Mouse (Mus musculus): Measurements from ENCODE around the gene Rnpep.

Gene Rnpep

GRCm38 (mm10) chr1:135283826-135284291 is at the start of gene Rnpep:
TSS of gene Rnpep (minus strand) at chr1:135284084.
- in situ Hi-C loops (cut with MboI, MseI), result no loop called here

- in situ Hi-C loops (cut with MboI, MseI), result loop anchor here (10.0 to 25.0 kb wide), 2 partner anchors 654 to 1318 kb away; no protein-coding TSS in a partner anchor
These were observed 46.7 kb upstream of the Rnpep start for GRCm38 (mm10) chr1:135330578-135330977.

GRCm38 (mm10) chr1:135328368-135328767 is 44.5 kb upstream of the Rnpep start:
- in situ Hi-C loops (cut with MboI, MseI), result loop anchor here (25.0 kb wide), 1 partner anchor 1316 kb away; no protein-coding TSS in a partner anchor

GRCm38 (mm10) chr1:135325934-135326333 is 42.0 kb upstream of the Rnpep start:
- in situ Hi-C loops (cut with MboI, MseI), result loop anchor here (25.0 kb wide), 1 partner anchor 1314 kb away; no protein-coding TSS in a partner anchor

- in situ Hi-C loops (cut with MboI, MseI), result no loop called here
These were observed 40.7 kb upstream of the Rnpep start, which contains the start of gene Lmod1 for GRCm38 (mm10) chr1:135324571-135324970. TSS of gene Lmod1 (plus strand) at chr1:135324807.

- in situ Hi-C loops (cut with MboI, MseI), result no loop called here
These were observed 39.5 kb upstream of the Rnpep start for GRCm38 (mm10) chr1:135323367-135323901.

- in situ Hi-C loops (cut with MboI, MseI), result no loop called here
These were observed 29.6 kb upstream of the Rnpep start, which contains the start of gene Timm17a for GRCm38 (mm10) chr1:135313284-135314031. TSS of gene Timm17a (minus strand) at chr1:135313778.

- in situ Hi-C loops (cut with MboI, MseI), result no loop called here
These were observed 28.3 kb upstream of the Rnpep start for GRCm38 (mm10) chr1:135312201-135312600.

GRCm38 (mm10) chr1:135311356-135311755 is 27.5 kb upstream of the Rnpep start:
- in situ Hi-C loops (cut with MboI, MseI), result no loop called here

- in situ Hi-C loops (cut with MboI, MseI), result loop anchor here (10.0 kb wide), 1 partner anchor 1244 kb away; no protein-coding TSS in a partner anchor
These were observed 7.0 kb upstream of the Rnpep start for GRCm38 (mm10) chr1:135290908-135291307.

GRCm38 (mm10) chr1:135286311-135286710 is 2.4 kb upstream of the Rnpep start:
- in situ Hi-C loops (cut with MboI, MseI), result no loop called here

GRCm38 (mm10) chr1:135283287-135283825 is 528 bp downstream of the Rnpep start:
- in situ Hi-C loops (cut with MboI, MseI), result no loop called here

GRCm38 (mm10) chr1:135282536-135283286 is 1.2 kb downstream of the Rnpep start:
- in situ Hi-C loops (cut with MboI, MseI), result no loop called here

GRCm38 (mm10) chr1:135281841-135282240 is 2.0 kb downstream of the Rnpep start:
- in situ Hi-C loops (cut with MboI, MseI), result no loop called here

GRCm38 (mm10) chr1:135280646-135281045 is 3.2 kb downstream of the Rnpep start:
- in situ Hi-C loops (cut with MboI, MseI), result no loop called here

GRCm38 (mm10) chr1:135271371-135271770 is 12.5 kb downstream of the Rnpep start:
- in situ Hi-C loops (cut with MboI, MseI), result no loop called here

- in situ Hi-C loops (cut with MboI, MseI), result no loop called here
These were observed 16.0 kb downstream of the Rnpep start for GRCm38 (mm10) chr1:135267663-135268446.

GRCm38 (mm10) chr1:135265834-135266233 is 18.1 kb downstream of the Rnpep start:
- in situ Hi-C loops (cut with MboI, MseI), result no loop called here

GRCm38 (mm10) chr1:135263316-135263715 is 20.6 kb downstream of the Rnpep start:
- in situ Hi-C loops (cut with MboI, MseI), result no loop called here

- in situ Hi-C loops (cut with MboI, MseI), result no loop called here
These were observed 21.6 kb downstream of the Rnpep start for GRCm38 (mm10) chr1:135262329-135262728.

GRCm38 (mm10) chr1:135260931-135261330 is 23.0 kb downstream of the Rnpep start:
- in situ Hi-C loops (cut with MboI, MseI), result no loop called here
